Mouse (Mus musculus): ENCODE measurements around the gene Zfp663. TPM values are rescaled to one million over a fixed set of nuclear protein-coding genes. Genes with fewer than 3 reads are reported as not detected.

Zfp663 gene
- polyA plus RNA-seq (2015; fragmentation: Nextera tagmentation; extraction: Ambion mirVana): 0.14 TPM in 1 of 2 replicates, not detected in the other

- no peak for DNase-seq (ENCODE audit: low spot score)
These were observed at the start of gene Zfp663 for GRCm38 (mm10) chr2:165368496-165368895. Zfp663 (minus strand) TSS chr2:165368729.

- DNase-seq (ENCODE audit: low spot score): no peak
These were observed 48.8 kb upstream of the Zfp663 start for GRCm38 (mm10) chr2:165417291-165417690.

DNA sequence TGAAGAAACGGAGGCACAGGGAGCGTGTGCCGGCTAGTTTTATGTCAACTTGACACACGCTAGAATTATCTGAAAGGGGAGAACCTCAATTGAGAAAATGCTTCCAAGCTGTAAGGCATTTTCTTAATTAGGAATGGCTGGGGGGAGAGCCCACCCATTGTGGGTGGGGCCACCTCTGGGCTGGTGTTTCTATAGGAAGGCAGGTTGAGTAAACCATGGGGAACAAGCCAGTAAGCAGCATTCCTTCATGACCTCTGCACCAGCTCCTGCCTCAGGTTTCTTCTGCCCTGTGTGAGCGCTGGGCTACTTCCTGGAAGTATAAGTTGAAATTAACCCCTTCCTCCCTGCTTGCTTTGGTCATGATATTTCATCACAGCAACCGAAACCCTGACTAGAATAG is 47.3 kb upstream of the Zfp663 start:
- DNase-seq (ENCODE audit: low spot score): no peak

GRCm38 (mm10) chr2:165415141-165415721 is 46.7 kb upstream of the Zfp663 start:
- DNase-seq (ENCODE audit: low spot score): no peak

GRCm38 (mm10) chr2:165414321-165414720 is 45.8 kb upstream of the Zfp663 start:
- DNase-seq (ENCODE audit: low spot score): no peak

GRCm38 (mm10) chr2:165413884-165414283 is 45.4 kb upstream of the Zfp663 start:
- DNase-seq (ENCODE audit: low spot score): no peak

DNA sequence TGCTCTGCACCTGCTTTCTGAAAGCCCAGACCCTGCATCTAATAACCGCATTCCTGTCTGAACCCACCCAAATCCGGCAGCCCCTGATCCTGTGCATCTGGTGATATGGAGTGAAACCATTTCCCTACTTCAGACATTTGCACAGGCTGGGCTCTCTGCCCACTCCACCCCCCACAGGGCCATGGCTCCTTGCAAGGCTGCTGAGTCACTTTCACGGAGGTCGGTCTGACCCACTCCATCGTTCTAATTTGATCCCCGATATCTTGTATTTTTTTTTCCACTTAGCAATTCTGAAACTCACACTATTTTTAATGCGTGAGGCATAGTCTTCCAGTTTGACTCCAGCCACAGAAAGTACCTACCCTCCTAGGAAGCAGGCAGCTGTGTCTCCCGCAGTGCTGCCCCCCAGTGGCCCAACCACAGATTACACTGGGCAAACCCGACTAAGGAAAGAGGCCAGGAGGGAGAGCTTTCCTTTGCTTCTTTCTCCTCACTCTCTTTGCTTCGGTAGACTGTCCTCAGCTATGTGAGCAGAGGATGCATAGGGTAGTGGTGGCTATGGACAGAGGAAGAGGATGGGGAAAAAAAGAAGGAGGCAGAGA is 39.3 kb upstream of the Zfp663 start:
- DNase-seq (ENCODE audit: low spot score): peak; percentile 45

- no peak for DNase-seq (ENCODE audit: low spot score)
These were observed 36.8 kb upstream of the Zfp663 start for GRCm38 (mm10) chr2:165405351-165405750.

GRCm38 (mm10) chr2:165404951-165405350 is 36.4 kb upstream of the Zfp663 start:
- DNase-seq (ENCODE audit: low spot score): no peak

DNA sequence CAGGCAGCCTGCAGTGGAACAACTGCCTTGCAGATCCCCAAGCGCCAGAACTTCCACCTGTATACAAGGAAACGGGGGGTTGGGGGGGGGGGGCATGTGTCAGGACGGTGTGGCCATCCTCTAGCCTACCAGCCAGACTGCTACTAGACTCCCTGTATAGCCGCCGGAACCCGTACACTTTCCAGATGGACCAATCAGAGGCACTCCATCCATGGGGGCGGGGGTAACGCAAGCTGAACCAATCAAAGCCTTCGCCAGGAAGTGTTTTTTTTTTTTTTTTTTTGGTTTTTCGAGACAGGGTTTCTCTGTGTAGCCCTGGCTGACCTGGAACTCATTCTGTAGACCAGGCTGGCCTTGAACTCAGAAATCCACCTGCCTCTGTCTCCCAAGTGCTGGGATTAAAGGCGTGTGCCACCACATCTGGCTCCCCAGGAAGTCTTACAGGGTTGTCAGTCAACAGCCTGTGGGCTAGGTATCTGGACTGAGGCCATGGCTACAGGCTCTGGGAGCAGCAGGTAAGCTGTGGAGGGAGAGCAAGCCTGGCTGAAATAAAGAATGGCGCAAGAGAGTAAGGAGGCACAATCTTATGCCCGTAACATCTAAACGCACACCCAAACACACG is 29.7 kb upstream of the Zfp663 start:
- no peak for DNase-seq (ENCODE audit: low spot score)

GRCm38 (mm10) chr2:165397502-165398163 is 29.1 kb upstream of the Zfp663 start:
- DNase-seq (ENCODE audit: low spot score): no peak

DNA sequence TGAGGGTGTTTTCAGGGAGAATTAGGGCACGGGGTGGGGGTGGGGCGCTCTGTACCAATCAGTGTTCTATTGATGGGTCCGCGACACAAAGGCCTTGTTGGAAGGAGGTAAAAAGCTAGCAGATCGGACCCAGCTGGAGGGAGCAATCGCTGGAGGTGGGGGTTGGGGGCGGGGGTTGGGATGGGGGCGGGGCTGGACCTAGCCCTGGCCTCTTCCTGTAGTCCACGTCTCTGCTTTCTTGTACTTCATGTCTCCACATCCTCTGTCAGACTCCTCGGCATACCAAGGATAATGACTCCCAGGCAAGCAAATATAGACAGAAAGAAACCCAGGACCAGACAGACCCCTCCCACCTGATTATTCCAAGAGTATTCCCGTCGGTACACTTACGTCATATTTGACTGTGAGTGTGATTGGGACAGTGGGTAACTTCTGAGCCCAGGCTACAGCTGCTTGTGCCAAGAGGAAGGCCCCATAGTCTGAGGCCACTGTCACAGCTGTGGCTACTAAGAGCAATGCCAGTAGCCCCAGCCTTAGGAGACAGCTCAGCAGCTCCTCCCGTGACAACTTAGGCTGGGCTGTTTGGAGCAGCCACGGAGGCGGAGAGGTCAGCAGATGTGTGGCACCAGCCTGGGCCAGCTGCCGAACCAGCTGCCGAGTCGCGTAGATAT is 28.4 kb upstream of the Zfp663 start:
- DNase-seq (ENCODE audit: low spot score): no peak

GRCm38 (mm10) chr2:165392156-165392555 is 23.6 kb upstream of the Zfp663 start:
- DNase-seq (ENCODE audit: low spot score): no peak

DNA sequence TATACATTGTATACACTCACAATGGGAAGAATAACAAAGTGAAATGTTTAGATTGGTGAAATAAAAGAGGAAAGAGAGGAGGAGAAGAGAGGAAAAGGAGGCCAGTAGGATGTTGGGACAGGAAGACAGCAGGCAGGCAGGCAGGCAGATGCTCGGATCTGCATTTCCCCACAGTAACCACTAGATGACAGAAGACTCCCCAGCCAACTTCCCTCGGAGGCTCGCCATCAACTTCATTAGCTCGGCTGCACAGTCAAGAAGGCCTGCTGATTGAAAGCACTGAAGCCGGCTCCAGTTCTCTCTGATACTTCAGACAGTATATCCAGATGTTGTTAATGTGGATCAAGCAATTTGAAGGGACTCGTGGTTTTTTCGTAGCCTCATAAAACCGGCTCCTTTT is 23.0 kb upstream of the Zfp663 start:
- DNase-seq (ENCODE audit: low spot score): peak; percentile 50

DNA sequence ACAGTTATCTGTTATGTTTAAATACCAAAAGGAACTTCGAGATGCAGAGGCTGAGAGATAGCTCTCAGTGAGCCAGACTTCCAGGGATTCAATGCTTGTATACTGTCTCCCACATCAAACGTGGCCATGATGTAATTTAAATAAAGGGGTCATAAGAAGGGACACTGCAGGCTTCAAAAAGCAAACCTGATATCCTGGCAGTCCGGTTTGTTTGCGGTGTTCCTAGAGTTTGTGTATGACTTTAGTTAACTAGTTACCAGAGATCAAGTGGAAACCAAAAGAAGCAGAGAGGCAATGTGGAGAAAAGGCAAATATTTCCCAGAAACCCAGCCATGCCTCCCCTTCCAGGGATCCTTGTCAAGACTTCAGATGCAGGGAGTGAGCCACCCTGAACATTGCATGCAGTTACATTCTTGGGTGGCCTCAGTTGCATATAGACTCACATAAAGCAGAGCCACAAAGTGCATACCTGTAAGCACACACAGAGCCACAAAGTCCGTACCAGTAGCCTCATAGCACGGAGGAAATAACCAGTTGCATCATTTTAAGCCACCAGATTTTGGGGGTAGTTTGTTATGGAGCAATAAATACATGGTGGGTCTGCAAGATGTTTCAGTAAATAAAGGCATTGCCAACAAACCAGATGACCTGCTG is 20.9 kb upstream of the Zfp663 start:
- DNase-seq (ENCODE audit: low spot score): no peak

DNA sequence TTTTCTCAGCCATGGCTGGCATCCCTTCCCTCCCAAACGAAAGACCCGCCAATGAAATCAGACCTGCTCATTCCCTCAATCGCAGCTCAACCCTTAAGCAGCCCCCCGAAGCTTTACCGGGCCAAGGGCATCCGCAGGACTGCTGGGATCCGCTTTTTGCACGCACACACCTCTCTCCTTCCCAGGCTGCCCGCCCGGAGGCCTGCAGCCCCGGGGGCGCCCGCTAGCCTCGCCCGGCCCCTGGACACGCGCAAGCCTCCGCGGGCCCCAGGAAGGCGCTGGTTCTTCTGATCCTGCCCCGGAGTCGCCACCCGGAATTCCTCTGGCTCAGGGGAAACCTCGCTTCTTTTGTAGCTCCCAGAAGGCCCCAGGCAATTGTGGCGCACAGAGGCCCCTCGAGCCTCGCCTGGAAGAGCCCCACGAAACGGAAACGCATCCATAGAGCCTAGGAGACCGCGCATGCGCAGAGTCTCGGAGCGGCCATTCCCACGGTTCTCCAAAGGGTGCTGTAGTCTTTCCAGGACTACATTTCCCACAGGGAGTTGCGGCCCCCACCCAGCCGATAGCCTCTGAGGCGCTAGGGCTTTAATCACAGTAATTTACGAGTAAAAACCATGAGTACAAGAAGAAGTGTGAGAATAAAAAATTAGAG is 19.4 kb upstream of the Zfp663 start, which contains the start of gene Zfp334:
TSS of gene Zfp334 (minus strand) at position 416 of the 652 bp plus-strand sequence.
- DNase-seq (ENCODE audit: low spot score): no peak

GRCm38 (mm10) chr2:165387370-165387769 is 18.8 kb upstream of the Zfp663 start:
- no peak for DNase-seq (ENCODE audit: low spot score)

DNA sequence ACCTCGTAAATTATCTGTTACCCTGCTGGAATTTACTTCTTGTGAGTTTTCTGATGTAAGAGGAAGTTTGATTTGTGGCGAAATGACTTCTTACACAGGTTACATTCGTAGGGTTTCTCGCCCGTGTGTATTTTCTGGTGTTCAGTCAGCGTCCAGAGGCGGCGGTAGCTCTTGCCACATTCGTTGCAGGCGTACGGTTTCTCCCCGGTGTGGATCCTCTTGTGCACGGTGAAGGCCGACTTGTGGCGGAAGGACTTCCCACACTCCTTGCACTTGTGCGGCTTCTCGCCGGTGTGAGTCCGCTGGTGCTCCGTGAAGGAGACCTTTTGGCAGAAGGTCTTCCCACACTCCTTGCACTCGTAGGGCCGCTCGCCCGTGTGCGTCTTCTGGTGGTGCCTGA is 11.5 kb upstream of the Zfp663 start:
- no peak for DNase-seq (ENCODE audit: low spot score)

GRCm38 (mm10) chr2:165376001-165376400 is 7.5 kb upstream of the Zfp663 start:
- no peak for DNase-seq (ENCODE audit: low spot score)

- no peak for DNase-seq (ENCODE audit: low spot score)
These were observed 6.9 kb upstream of the Zfp663 start for GRCm38 (mm10) chr2:165375478-165375877.

DNA sequence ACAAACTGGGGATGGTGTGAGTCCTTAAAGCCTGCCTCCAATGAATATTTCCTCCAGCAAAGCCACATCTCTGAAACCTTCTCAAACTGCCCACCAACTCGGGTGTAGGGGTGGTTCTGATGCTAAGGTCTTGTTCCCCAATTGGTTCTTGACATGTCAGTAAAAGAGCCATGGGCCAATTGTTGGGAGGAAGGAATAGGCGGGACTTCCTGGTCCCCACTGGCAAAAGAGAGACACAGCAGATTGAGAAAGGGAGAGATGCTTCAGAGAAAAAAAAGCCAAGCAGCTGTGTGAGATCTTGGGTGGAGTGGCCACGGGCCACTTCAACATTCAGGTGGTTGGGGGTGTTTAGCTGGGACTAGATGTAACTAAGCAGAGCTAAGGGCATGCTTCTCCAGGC is 2.5 kb upstream of the Zfp663 start:
- DNase-seq (ENCODE audit: low spot score): no peak
